Mouse (Mus musculus): ENCODE results near the gene Glt6d1. TPM values are rescaled to one million over a fixed set of nuclear protein-coding genes. Genes with fewer than 3 reads are reported as not detected.
A peak's percentile ranks its signal among the peaks of the same experiment; 100 is the strongest.

Gene Glt6d1
- total and polyA plus RNA-seq, 3 experiments = not detected

GRCm38 (mm10) chr2:25774640-25775039 lies 41.0 kb downstream of the Glt6d1 start:
- in situ Hi-C loops (cut with MboI; ENCODE audit: low pct_ligation_motif_present, low pct_unique_long_range_greater_than_20kb, low sequenced_read_pairs) = no loop called here
- no peak overlapping the region for H3K4me2 ChIP-seq (ENCODE audit: insufficient read depth, low read depth, poor library complexity, severe bottlenecking)
- H3K27ac ChIP-seq (ENCODE audit: insufficient read depth, low read depth) = no peak overlapping the region
- H3K79me2 ChIP-seq (replicated peaks; ENCODE audit: control insufficient read depth, extremely low read depth, insufficient read depth, poor library complexity, severe bottlenecking) = no peaks in the 10 kb centered on the region
- no peak overlapping the region for H3K9ac ChIP-seq (ENCODE audit: insufficient read depth, low read depth)
- dilution Hi-C loops (cut with MboI; ENCODE audit: extremely low pct_ligation_motif_present, extremely low pct_unique_long_range_greater_than_20kb, low sequenced_read_pairs) = no loop called here
- peaks cover 41% of the 10 kb centered on the region for H3K27me3 ChIP-seq (replicated peaks)
- no peaks in the 10 kb centered on the region for H3K36me3 ChIP-seq (replicated peaks in 1 of 2; ENCODE audit: control insufficient read depth in 1 of 2, insufficient read depth in 1 of 2, low read length in 1 of 2)
- H3K9me3 ChIP-seq (replicated peaks; ENCODE audit: low read length) = no peaks in the 10 kb centered on the region
- H3K4me3 ChIP-seq (replicated peaks in 1 of 3; ENCODE audit: low read depth in 2 of 3, low read length in 2 of 3, poor library complexity in 1 of 3) = no peak overlapping the region
- TF ChIP-seq TCF12 (IDR thresholded peaks at IDR 0.05; ENCODE audit: low read depth, low read length) (no peak), ZNF384 (IDR thresholded peaks at IDR 0.05; ENCODE audit: low read depth, low read length) (no peak), RAD21 (IDR thresholded peaks at IDR 0.05; ENCODE audit: low read depth, low read length) (no peak), USF2 (conservative IDR thresholded peaks at IDR 0.05; ENCODE audit: low read depth, low read length) (no peak), MXI1 (IDR thresholded peaks at IDR 0.05; ENCODE audit: low read depth, low read length) (no peak)
- DNase-seq (ENCODE audit: extremely low read depth) = peak; percentile 6
- H3K4me1 ChIP-seq (ENCODE audit: control insufficient read depth in 1 of 2, insufficient read depth in 2 of 2) = peaks cover 0 to 13% of the 10 kb centered on the region in 2 experiments; a peak in 2 of 4 replicates

DNA sequence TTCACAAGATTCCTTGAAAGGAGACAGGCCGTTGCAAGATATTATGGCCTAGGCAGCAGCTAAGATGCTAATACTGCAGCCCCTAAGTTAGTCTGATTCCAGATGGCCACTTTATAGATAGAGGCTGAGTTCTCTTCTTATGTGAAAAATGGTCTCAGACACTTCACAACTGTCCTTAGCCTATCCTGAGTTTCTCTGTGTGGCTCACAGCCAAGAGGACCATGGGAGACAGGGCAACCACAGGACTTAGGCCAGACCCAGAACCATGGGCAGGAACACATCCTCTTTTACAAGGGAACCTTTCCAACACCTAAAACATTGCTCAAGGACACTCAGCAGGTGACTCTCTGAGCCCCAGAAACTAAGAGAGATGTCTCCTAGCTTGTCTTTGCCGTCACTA lies 42.1 kb downstream of the Glt6d1 start:
- dilution Hi-C loops (cut with MboI; ENCODE audit: extremely low pct_ligation_motif_present, extremely low pct_unique_long_range_greater_than_20kb, low sequenced_read_pairs) = no loop called here
- no peak overlapping the region for H3K4me3 ChIP-seq (replicated peaks in 1 of 3; ENCODE audit: low read depth in 2 of 3, low read length in 2 of 3, poor library complexity in 1 of 3)
- H3K9me3 ChIP-seq (replicated peaks; ENCODE audit: low read length) = no peaks in the 10 kb centered on the region
- H3K27ac ChIP-seq (ENCODE audit: insufficient read depth, low read depth) = no peak overlapping the region
- no peak for DNase-seq (ENCODE audit: extremely low read depth)
- TF ChIP-seq EP300 (IDR thresholded peaks at IDR 0.05; ENCODE audit: low read length) (no peak), NRF1 (IDR thresholded peaks at IDR 0.05; ENCODE audit: low read depth, low read length) (no peak), IRF4 (IDR thresholded peaks at IDR 0.05; ENCODE audit: low read depth, low read length) (no peak), ZNF384 (IDR thresholded peaks at IDR 0.05; ENCODE audit: low read depth, low read length) (no peak), KAT2A (IDR thresholded peaks at IDR 0.05; ENCODE audit: insufficient replicate concordance, low read length) (no peak), MXI1 (IDR thresholded peaks at IDR 0.05; ENCODE audit: low read depth, low read length) (no peak), SIN3A (IDR thresholded peaks at IDR 0.05; ENCODE audit: low read length) (no peak), CHD2 (IDR thresholded peaks at IDR 0.05; ENCODE audit: low read length) (no peak), RCOR1 (conservative IDR thresholded peaks at IDR 0.05; ENCODE audit: low read depth, low read length) (no peak), MAX (IDR thresholded peaks at IDR 0.05; ENCODE audit: low read length) (no peak), MEF2A (IDR thresholded peaks at IDR 0.05; ENCODE audit: borderline replicate concordance, low read depth, low read length) (no peak), JUN (IDR thresholded peaks at IDR 0.05; ENCODE audit: insufficient read depth, low read depth, low read length) (no peak), HCFC1 (IDR thresholded peaks at IDR 0.05; ENCODE audit: low read depth, low read length) (no peak), UBTF (IDR thresholded peaks at IDR 0.05; ENCODE audit: low read depth, low read length) (no peak), MAFK (IDR thresholded peaks at IDR 0.05; ENCODE audit: insufficient replicate concordance, low read length) (no peak), GABPA (IDR thresholded peaks at IDR 0.05; ENCODE audit: insufficient replicate concordance, low read depth, low read length) (no peak), ETS1 (conservative IDR thresholded peaks at IDR 0.05; ENCODE audit: low read depth, low read length) (no peak), ZKSCAN1 (IDR thresholded peaks at IDR 0.05; ENCODE audit: borderline replicate concordance, low read depth, low read length) (no peak)
- H3K27me3 ChIP-seq (replicated peaks) = peaks cover 47% of the 10 kb centered on the region
- in situ Hi-C loops (cut with MboI; ENCODE audit: low pct_ligation_motif_present, low pct_unique_long_range_greater_than_20kb, low sequenced_read_pairs) = no loop called here
- H3K4me1 ChIP-seq (ENCODE audit: control insufficient read depth in 1 of 2, insufficient read depth in 2 of 2) = peaks cover 0 to 13% of the 10 kb centered on the region in 2 experiments; a peak in 2 of 4 replicates
- H3K4me2 ChIP-seq (ENCODE audit: insufficient read depth, low read depth, poor library complexity, severe bottlenecking) = no peak overlapping the region
- no peaks in the 10 kb centered on the region for H3K79me2 ChIP-seq (replicated peaks; ENCODE audit: control insufficient read depth, extremely low read depth, insufficient read depth, poor library complexity, severe bottlenecking)
- no peaks in the 10 kb centered on the region for H3K36me3 ChIP-seq (replicated peaks in 1 of 2; ENCODE audit: control insufficient read depth in 1 of 2, insufficient read depth in 1 of 2, low read length in 1 of 2)
- H3K9ac ChIP-seq (ENCODE audit: insufficient read depth, low read depth) = no peak overlapping the region

Measured in CH12.LX (cell line).